Mouse (Mus musculus) small intestine, adult 2 months (tissue): Measurements from ENCODE around the gene Cdc37l1.

Source experiments
- CTCF ChIP-seq: fragments of 200-500 bp; IDR thresholded peaks from 2 replicates; pipeline ENCODE4 v1.5.1; 2012; ENCODE audit warnings: low read depth, mild to moderate bottlenecking, control low read depth, inconsistent platforms, low read length, moderate library complexity, mixed read lengths; ENCODE audit not compliant: insufficient replicate concordance, insufficient read length; ENCODE audit errors: extremely low read depth
- POLR2A ChIP-seq: fragments of 200-500 bp; IDR thresholded peaks from 2 replicates; pipeline ENCODE4 v1.6.1; 2012; ENCODE audit warnings: low read depth, mild to moderate bottlenecking, control low read depth, inconsistent platforms, low read length, moderate library complexity

DNA sequence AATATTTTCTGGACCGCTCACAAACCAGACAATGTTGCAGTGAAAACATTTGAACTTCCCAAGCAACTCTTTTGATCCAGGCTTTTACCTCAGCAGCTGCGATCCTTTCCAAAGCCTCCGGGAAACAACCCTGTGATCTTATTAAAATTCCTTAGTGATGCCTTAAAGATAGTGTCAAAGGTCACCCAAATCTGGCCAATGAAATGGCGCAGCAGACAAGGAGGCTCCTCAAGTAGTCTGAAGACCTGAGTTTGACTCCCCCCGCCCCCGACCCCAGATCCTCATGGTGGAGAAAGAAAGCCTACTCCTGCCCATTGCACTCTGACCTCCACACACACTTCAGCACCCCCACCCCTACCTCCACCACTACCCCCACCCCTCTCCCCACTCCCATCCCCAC lies 70.1 kb downstream of the Cdc37l1 start:
- TF ChIP-seq CTCF, result no peak
- no peak for TF ChIP-seq POLR2A
